Mouse (Mus musculus) stomach, postnatal 0 days (tissue): ENCODE results near the gene Hsf4.

Experiments used
- CTCF ChIP-seq: IDR thresholded peaks from 2 replicates; pipeline ENCODE4 v1.5.1; 2016; ENCODE audit warnings: antibody characterized with exemption, low read depth, mild to moderate bottlenecking, moderate library complexity
- EP300 ChIP-seq: optimal IDR thresholded peaks from 2 replicates; pipeline ENCODE3; 2016; ENCODE audit warnings: antibody characterized with exemption

DNA sequence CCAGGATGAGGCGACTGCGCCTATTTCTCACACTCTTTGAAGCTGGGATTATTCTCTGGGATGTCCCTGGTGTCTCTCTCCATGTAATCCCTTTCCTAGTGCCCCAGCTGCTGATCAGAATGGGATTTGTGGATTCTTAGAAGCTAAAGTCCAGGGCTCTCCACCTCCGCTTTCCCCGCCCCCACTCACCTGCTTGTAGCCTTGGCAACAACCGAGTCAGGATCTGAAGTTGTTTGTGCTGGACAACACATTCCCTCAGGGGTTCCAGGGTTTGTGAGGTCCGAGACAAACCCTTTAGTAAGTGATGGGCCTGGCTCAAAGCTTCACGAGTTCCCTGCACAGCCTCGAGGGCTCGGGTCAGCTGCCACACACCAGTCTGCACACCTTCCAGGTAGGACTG lies 25.2 kb downstream of the Hsf4 start:
- TF ChIP-seq CTCF (no peak), EP300 (no peak)
